Mouse (Mus musculus) CH12.LX (cell line): ENCODE data around the gene Gpr3. TPM values are rescaled to one million over a fixed set of nuclear protein-coding genes. Genes with fewer than 3 reads are reported as not detected.

Experiments used
- DNase-seq: peaks from one replicate; pipeline ENCODE4 v3.0.0-alpha.2; 2013; ENCODE audit errors: extremely low read depth
- H3K27ac ChIP-seq: 2 replicates; pipeline ENCODE4 v1.5.1; 2012; ENCODE audit warnings: low read depth, mild to moderate bottlenecking, control low read depth, moderate library complexity; ENCODE audit not compliant: insufficient read depth
- H3K27me3 ChIP-seq: replicated peaks from 2 replicates; pipeline ENCODE3; 2012; ENCODE audit warnings: inconsistent platforms
- H3K36me3 ChIP-seq, 2 experiments: replicated peaks in 1 of 2; 2 replicates each; pipeline versions ENCODE3 to v1.6.1; 2012; ENCODE audit warnings: inconsistent platforms in 1 of 2, low read length in 1 of 2, mild to moderate bottlenecking in 1 of 2, mixed read lengths in 1 of 2, moderate library complexity in 1 of 2; ENCODE audit not compliant: control insufficient read depth in 1 of 2, insufficient read depth in 1 of 2
- H3K4me1 ChIP-seq, 2 experiments: 2 replicates each; pipeline ENCODE4 v1.6.1; 2012; ENCODE audit warnings: inconsistent platforms in 1 of 2, moderate library complexity in 1 of 2; ENCODE audit not compliant: insufficient read depth in 2 of 2, control insufficient read depth in 1 of 2
- H3K4me2 ChIP-seq: 2 replicates; pipeline ENCODE4 v1.6.1; 2012; ENCODE audit warnings: low read depth, mild to moderate bottlenecking, control low read depth; ENCODE audit not compliant: poor library complexity, insufficient read depth, severe bottlenecking
- H3K4me3 ChIP-seq, 3 experiments: fragments of 150-350 bp in 1 of 3; sonication (generic) in 1 of 3; replicated peaks in 1 of 3; 2 replicates each; pipeline versions ENCODE3 to v1.5.1; 2011 to 2012; ENCODE audit warnings: low read depth in 2 of 3, low read length in 2 of 3, mild to moderate bottlenecking in 2 of 3, moderate library complexity in 2 of 3, control low read depth in 1 of 3, improper control_type of control experiment in 1 of 3, inconsistent platforms in 1 of 3, mixed read lengths in 1 of 3; ENCODE audit not compliant: poor library complexity in 1 of 3
- H3K79me2 ChIP-seq: replicated peaks from 2 replicates; pipeline ENCODE4 v1.6.1; 2012; ENCODE audit warnings: mild to moderate bottlenecking, moderate library complexity; ENCODE audit not compliant: control insufficient read depth, poor library complexity, insufficient read depth, severe bottlenecking; ENCODE audit errors: extremely low read depth
- H3K9ac ChIP-seq: 2 replicates; pipeline ENCODE4 v1.6.1; 2012; ENCODE audit warnings: low read depth, mild to moderate bottlenecking, control low read depth, moderate library complexity; ENCODE audit not compliant: insufficient read depth
- H3K9me3 ChIP-seq: replicated peaks from 2 replicates; pipeline ENCODE3; 2012; ENCODE audit warnings: low read length, inconsistent platforms, mixed read lengths
- CHD1 ChIP-seq: IDR thresholded peaks from 2 replicates; pipeline ENCODE4 v1.6.1; 2012; ENCODE audit warnings: low read depth, low read length, improper control_type of control experiment, inconsistent platforms
- CHD2 ChIP-seq: IDR thresholded peaks from 2 replicates; pipeline ENCODE4 v1.6.1; 2011; ENCODE audit warnings: low read length, improper control_type of control experiment
- E2F4 ChIP-seq: IDR thresholded peaks from 2 replicates; pipeline ENCODE4 v1.6.1; 2011; ENCODE audit warnings: low read depth, low read length, improper control_type of control experiment; ENCODE audit not compliant: insufficient replicate concordance
- ETS1 ChIP-seq: conservative IDR thresholded peaks from 2 replicates; pipeline ENCODE4 v1.6.1; 2012; ENCODE audit warnings: low read depth, mild to moderate bottlenecking, inconsistent platforms, low read length, improper control_type of control experiment, moderate library complexity
- GABPA ChIP-seq: IDR thresholded peaks from 2 replicates; pipeline ENCODE4 v1.6.1; 2012; ENCODE audit warnings: low read depth, low read length, improper control_type of control experiment, inconsistent platforms; ENCODE audit not compliant: insufficient replicate concordance
- KAT2A ChIP-seq: IDR thresholded peaks from 2 replicates; pipeline ENCODE4 v1.6.1; 2012; ENCODE audit warnings: low read length, improper control_type of control experiment, inconsistent platforms; ENCODE audit not compliant: insufficient replicate concordance
- MAFK ChIP-seq: IDR thresholded peaks from 2 replicates; pipeline ENCODE4 v1.6.1; 2011; ENCODE audit warnings: low read length, improper control_type of control experiment; ENCODE audit not compliant: insufficient replicate concordance
- MAX ChIP-seq: IDR thresholded peaks from 2 replicates; pipeline ENCODE4 v1.6.1; 2011; ENCODE audit warnings: low read length, improper control_type of control experiment
- MAZ ChIP-seq: IDR thresholded peaks from 2 replicates; pipeline ENCODE4 v1.6.1; 2012; ENCODE audit warnings: low read depth, mild to moderate bottlenecking, inconsistent platforms, low read length, improper control_type of control experiment, moderate library complexity
- MEF2A ChIP-seq: IDR thresholded peaks from 2 replicates; pipeline ENCODE4 v1.6.1; 2014; ENCODE audit warnings: low read depth, mild to moderate bottlenecking, inconsistent platforms, low read length, improper control_type of control experiment, borderline replicate concordance
- MXI1 ChIP-seq: IDR thresholded peaks from 2 replicates; pipeline ENCODE4 v1.6.1; 2011; ENCODE audit warnings: mild to moderate bottlenecking, low read depth, low read length, improper control_type of control experiment
- MYC ChIP-seq: IDR thresholded peaks from 2 replicates; pipeline ENCODE4 v1.6.1; 2011; ENCODE audit warnings: low read depth, mild to moderate bottlenecking, improper control_type of control experiment, low read length
- PAX5 ChIP-seq: IDR thresholded peaks from 2 replicates; pipeline ENCODE4 v1.6.1; 2012; ENCODE audit warnings: low read length, inconsistent platforms, mixed read lengths
- SIN3A ChIP-seq: IDR thresholded peaks from 2 replicates; pipeline ENCODE4 v1.6.1; 2012; ENCODE audit warnings: low read length, improper control_type of control experiment, inconsistent platforms
- SMC3 ChIP-seq: IDR thresholded peaks from 2 replicates; pipeline ENCODE4 v1.6.1; 2011; ENCODE audit warnings: low read depth, low read length, improper control_type of control experiment
- TBP ChIP-seq: conservative IDR thresholded peaks from 2 replicates; pipeline ENCODE4 v1.6.1; 2011; ENCODE audit warnings: low read depth, low read length, improper control_type of control experiment
- TCF12 ChIP-seq: IDR thresholded peaks from 2 replicates; pipeline ENCODE4 v1.6.1; 2014; ENCODE audit warnings: low read depth, mild to moderate bottlenecking, inconsistent platforms, low read length, improper control_type of control experiment
- ZKSCAN1 ChIP-seq: IDR thresholded peaks from 2 replicates; pipeline ENCODE4 v1.6.1; 2012; ENCODE audit warnings: low read depth, inconsistent platforms, low read length, improper control_type of control experiment, borderline replicate concordance
- dilution Hi-C: fragments of 300-500 bp; cut with MboI; formaldehyde crosslinking; loops from 2 replicates; pipeline ENCODE4 v1.14.3; 2020; ENCODE audit warnings: low sequenced_read_pairs; ENCODE audit not compliant: extremely low pct_unique_long_range_greater_than_20kb, extremely low pct_ligation_motif_present
- in situ Hi-C: fragments of 300-500 bp; cut with MboI; formaldehyde crosslinking; loops from 3 replicates; pipeline ENCODE4 v1.14.3; 2019; ENCODE audit warnings: low sequenced_read_pairs, low pct_ligation_motif_present, low pct_unique_long_range_greater_than_20kb, mixed read lengths
- polyA plus RNA-seq: library from polyadenylated mRNA; unstranded; fragments of >175 nt; gene quantifications from 2 replicates; pipeline ENCODE4 v1.2.1, GENCODE M21; 2012; ENCODE audit warnings: low read depth; ENCODE audit not compliant: insufficient read length
- total RNA-seq, 2 experiments: library from RNA; depleted of rRNA; stranded (reverse); fragments of 300-350 nt in 1 of 2; fragments of >200 nt in 1 of 2; gene quantifications; 2 replicates each; pipeline ENCODE4 v1.2.3; 2012 to 2014

Gpr3 gene
- total and polyA plus RNA-seq, 3 experiments = 0.11 to 0.13 TPM; not detected in 1

GRCm38 (mm10) chr4:133243538-133243937, 31.2 kb upstream of the Gpr3 start:
- Histone ChIP-seq H3K4me3 (no peak overlapping the region), H3K4me1 (peaks cover 0 to 9% of the 10 kb centered on the region in 2 experiments; a peak in 2 of 4 replicates), H3K36me3 (no peaks in the 10 kb centered on the region), H3K27me3 (peaks cover 77% of the 10 kb centered on the region), H3K9ac (no peak overlapping the region), H3K9me3 (peaks cover 2% of the 10 kb centered on the region), H3K27ac (no peak overlapping the region), H3K4me2 (no peak overlapping the region), H3K79me2 (no peaks in the 10 kb centered on the region)
- dilution Hi-C loops = no loop called here
- DNase-seq = no peak
- in situ Hi-C loops = no loop called here
- no peak for TF ChIP-seq MAFK
- TF ChIP-seq TCF12 = no peak
- no peak for TF ChIP-seq MAX
- no peak for TF ChIP-seq ZKSCAN1
- TF ChIP-seq E2F4 = no peak
- TF ChIP-seq CHD1 = no peak
- TF ChIP-seq PAX5 = no peak

DNA sequence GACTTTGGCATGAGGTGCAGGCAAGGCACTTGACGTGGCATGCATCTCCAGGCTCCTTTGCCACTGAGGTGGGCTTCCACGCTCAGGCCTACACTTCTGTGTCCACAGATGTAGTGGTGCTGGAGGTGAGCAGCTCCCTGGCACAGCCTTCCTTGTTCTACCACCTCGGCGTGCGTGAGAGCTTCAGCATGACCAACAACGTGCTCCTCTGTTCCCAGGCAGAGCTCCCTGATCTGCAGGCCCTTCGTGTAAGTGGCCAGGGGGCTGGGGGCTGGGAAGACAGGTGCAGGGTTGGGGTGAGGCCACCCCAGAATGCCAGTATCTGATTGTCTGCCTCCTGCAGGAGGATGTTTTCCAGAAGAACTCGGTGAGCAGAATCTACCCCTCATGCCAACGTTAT, 30.4 kb upstream of the Gpr3 start:
- H3K9me3 ChIP-seq = peaks cover 2% of the 10 kb centered on the region
- DNase-seq = no peak
- in situ Hi-C loops = no loop called here
- no peaks in the 10 kb centered on the region for H3K36me3 ChIP-seq
- H3K9ac ChIP-seq = no peak overlapping the region
- TF ChIP-seq KAT2A (no peak), TBP (no peak), SIN3A (no peak), GABPA (no peak), MYC (no peak), SMC3 (no peak), MAZ (no peak), MEF2A (no peak), MXI1 (no peak), CHD2 (no peak), TCF12 (no peak), ETS1 (no peak)
- H3K79me2 ChIP-seq = no peaks in the 10 kb centered on the region
- H3K4me2 ChIP-seq = no peak overlapping the region
- peaks cover 70% of the 10 kb centered on the region for H3K27me3 ChIP-seq
- no peak overlapping the region for H3K4me3 ChIP-seq
- no peak overlapping the region for H3K27ac ChIP-seq
- H3K4me1 ChIP-seq = peaks cover 0 to 12% of the 10 kb centered on the region in 2 experiments; a peak in 2 of 4 replicates
- dilution Hi-C loops = no loop called here
